Mouse (Mus musculus) stomach, postnatal 0 days (tissue): Measurements from ENCODE around the gene L3mbtl3.

ENCODE experiments used
- CTCF ChIP-seq: IDR thresholded peaks from 2 replicates; pipeline ENCODE4 v1.5.1; 2016; ENCODE audit warnings: antibody characterized with exemption, low read depth, mild to moderate bottlenecking, moderate library complexity
- EP300 ChIP-seq: optimal IDR thresholded peaks from 2 replicates; pipeline ENCODE3; 2016; ENCODE audit warnings: antibody characterized with exemption

DNA sequence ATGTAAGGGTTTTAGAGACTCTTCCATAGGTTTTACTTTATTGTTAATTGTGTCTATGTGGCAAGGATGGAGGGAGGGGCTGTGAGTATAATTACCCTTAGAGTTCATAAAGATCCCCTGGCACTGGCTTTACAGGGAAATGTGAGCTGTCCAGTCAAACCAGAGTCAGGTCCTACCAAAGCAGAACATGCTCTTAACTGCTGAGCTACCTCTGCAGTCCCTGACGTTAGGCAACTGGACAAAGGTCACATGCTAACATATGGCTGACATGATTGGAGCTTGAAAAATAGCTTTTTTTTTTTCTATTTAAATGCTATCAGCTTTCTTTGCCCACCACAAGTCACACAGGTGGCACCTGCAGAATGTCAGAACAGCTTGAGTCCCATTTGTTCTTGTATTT lies 25.6 kb downstream of the L3mbtl3 start:
- TF ChIP-seq CTCF: no peak
- no peak for TF ChIP-seq EP300
